Mouse (Mus musculus) WW6 (cell line): ENCODE measurements around the gene Mpzl2.

ENCODE experiments used
- DNase-seq: peaks from one replicate; pipeline ENCODE4 v3.0.0-alpha.2; 2013; ENCODE audit warnings: low read depth, low spot score

The Mpzl2 gene

GRCm38 (mm10) chr9:45039499-45039898 is at the start of gene Mpzl2:
Gene Mpzl2, plus strand, starts transcription at chr9:45039799.
- no peak for DNase-seq

GRCm38 (mm10) chr9:44991821-44992220 is 47.8 kb upstream of the Mpzl2 start:
- DNase-seq = no peak

DNA sequence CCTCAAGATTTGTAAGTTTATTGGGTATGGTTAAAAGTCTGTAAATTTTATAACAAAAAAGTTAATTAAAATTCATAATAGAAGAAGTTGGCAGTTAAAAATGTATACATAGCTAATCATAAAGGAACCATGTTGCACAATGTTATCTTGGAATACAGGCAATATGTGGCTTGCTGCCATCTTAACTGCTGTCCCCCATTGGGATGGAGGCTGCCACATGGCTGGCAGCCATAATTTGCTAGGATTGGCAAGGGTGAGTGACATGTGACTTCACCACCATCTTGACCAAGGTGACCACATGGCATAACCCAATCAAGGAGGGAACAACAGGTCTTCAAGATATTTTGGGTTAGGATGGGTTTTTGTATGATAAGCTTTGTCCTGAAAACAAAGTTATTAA is 47.3 kb upstream of the Mpzl2 start:
- no peak for DNase-seq

- no peak for DNase-seq
These were observed 46.3 kb upstream of the Mpzl2 start for GRCm38 (mm10) chr9:44993268-44993667.

- DNase-seq = no peak
These were observed 44.6 kb upstream of the Mpzl2 start for GRCm38 (mm10) chr9:44994962-44995361.

DNA sequence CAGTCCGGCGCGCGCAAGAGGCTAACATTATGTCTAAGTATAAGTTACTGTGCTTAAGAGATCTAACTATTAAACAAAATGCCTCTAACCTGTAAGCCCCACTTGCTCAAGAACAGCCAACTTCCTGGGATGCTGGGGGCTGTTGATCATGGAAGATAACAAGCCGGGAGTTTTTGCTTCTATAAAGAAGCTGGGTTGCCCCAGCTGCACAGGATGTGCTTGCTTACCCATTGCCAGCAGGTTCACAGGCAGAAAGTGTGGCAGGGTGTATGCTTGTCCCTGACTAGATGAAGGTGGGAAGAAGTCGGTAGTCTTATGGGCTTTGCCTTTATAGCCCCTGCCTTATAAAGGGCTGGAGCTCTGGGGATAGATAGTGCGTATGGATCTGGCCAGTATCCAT is 43.0 kb upstream of the Mpzl2 start:
- no peak for DNase-seq

- no peak for DNase-seq
These were observed 41.5 kb upstream of the Mpzl2 start for GRCm38 (mm10) chr9:44998138-44998537.

DNA sequence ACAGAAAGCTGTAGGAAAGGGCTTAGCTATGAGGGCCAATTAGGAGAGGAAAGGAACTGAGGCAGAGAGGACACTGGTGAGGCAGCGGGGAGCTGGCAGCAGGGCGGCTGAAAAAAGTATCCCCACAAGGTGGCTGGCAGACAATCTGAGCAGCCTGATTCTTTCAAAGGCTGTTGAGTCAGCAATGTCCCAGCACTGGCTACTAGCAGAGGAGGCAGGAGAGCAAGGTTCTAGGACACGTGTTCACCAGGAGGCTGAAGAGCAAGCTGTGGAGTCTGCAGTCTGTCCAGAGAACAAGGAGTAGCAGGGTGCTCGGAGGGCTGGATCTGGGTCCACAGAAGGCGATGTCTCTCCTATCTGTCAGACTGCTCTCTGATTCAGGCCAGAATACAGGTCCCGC is 40.4 kb upstream of the Mpzl2 start:
- no peak for DNase-seq

- no peak for DNase-seq
These were observed 39.8 kb upstream of the Mpzl2 start for GRCm38 (mm10) chr9:44999776-45000175.

DNA sequence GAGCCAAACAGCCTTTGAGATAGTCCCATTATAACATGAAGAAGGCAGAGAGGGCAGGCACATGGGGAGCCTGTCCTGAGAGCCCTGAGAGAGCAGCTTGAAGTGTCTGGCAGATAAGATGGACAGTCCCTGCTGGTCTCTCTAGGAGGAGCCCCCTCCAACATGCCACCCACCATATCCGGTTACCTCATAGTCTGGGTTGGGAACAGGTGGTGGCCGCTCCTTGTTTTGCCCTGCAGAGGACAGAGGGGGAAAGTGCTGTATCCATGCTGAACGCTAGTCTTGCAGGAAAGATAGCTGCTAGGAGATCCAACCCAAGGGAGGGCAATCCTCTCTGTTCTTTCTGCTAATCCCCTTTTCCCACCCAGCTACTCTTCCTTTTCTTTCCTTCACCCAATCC is 39.4 kb upstream of the Mpzl2 start:
- no peak for DNase-seq

DNA sequence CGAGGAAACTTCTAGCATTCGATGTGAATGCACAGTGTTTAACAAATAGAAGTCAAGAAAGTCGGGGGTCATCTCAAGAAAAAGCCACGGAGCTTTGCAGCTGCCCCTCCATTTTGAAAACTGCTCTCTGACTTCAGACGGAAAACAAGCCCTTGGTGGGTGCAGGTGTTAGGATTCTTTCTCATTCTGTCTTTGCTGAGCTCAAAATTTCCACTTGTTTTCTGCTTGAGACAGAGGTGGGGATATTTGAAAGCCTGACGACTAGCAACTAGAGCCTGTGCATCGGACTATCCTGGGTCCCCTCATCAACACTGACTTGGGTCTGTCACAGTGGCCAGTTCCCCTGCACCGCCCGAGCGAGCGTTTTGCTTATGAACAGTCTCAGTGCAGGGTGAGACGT is 32.2 kb upstream of the Mpzl2 start:
- DNase-seq = no peak

- DNase-seq = no peak
These were observed 31.3 kb upstream of the Mpzl2 start for GRCm38 (mm10) chr9:45008342-45008741.

DNA sequence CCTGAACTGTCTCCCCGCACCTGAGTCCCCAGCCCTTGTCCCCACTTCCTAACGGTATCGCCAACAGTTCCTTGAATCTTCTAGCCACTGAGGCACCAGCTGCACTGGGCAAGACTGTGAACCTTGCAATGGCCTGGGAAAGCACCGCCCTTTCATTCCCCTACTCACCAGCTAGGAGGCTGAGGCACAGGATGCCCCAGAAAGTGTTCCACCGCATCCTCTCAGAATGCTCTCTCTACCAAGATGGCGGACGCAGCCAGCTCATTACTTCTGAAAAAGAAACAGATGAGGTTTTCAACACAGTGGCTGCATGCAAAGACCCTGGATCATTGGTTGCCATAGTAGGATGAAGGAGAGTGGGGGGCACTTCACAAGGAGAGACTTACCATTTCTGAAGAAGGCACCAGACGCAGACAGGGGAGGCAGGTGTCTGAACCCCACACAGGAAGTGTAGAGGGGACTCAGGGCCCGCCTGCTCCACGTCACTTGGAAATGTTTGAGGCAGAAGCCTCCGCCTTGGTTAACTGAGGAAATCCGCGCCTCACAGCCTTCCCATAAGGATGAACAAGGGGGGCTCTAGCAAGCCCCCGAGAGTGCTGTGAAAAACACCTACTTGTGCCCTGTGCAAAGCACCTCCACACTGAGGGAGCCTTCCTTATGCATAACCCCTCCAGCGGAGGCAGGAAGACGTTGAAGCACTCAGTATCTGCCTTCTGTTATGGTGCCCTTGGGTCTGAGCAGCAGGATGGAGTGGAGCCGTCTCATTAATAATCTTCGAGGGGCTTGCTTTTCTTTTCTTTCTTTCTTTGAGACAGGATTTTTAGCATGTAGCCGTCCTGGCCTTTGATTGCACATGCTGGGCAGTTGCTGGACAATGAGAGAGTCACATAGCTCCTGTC is 30.2 kb upstream of the Mpzl2 start, which contains the start of gene Cd3e:
Cd3e (minus strand) TSS at position 448 of the 899 bp plus-strand sequence.
- no peak for DNase-seq

- DNase-seq = no peak
These were observed 29.1 kb upstream of the Mpzl2 start for GRCm38 (mm10) chr9:45010461-45010860.

- no peak for DNase-seq
These were observed 28.3 kb upstream of the Mpzl2 start for GRCm38 (mm10) chr9:45011291-45011690.

DNA sequence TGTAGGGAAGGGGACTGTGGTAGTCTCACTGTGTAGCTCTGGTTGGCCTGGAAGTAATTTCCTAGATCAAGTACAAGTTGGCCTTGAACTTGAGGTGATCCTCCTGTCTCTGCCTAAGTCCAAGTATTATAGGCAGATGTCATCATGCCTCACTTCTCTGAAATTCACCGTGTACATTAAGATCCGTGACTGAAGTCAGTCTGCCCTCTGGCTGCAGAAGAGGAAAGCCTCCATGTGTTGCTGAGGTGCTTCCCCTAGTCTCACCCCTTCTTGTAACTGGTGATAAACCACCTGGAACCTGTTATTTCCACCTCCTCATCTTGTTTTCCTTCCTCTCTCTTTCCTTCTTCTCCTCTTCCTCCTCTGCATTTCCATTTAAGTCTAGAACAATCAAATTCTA is 24.7 kb upstream of the Mpzl2 start:
- no peak for DNase-seq

DNA sequence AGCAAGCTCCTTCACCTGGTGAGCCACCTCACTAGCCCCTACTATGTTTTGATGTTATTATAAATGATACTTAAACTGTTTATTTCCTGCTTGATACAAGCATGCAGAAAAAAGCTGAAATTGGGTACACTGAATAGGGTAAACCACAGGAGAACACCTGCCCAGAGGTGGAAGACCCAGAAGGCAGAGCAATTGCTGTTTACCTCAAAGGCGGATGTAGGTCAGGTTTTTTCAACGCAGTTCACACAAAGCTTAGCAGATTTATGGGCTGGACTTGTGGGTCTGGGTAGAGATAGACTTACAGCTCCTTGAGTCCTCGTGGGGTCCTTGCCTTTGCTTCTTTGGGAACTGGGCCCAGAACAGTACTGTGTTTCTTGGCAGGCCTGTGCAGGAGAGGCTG is 23.8 kb upstream of the Mpzl2 start:
- DNase-seq = no peak

DNA sequence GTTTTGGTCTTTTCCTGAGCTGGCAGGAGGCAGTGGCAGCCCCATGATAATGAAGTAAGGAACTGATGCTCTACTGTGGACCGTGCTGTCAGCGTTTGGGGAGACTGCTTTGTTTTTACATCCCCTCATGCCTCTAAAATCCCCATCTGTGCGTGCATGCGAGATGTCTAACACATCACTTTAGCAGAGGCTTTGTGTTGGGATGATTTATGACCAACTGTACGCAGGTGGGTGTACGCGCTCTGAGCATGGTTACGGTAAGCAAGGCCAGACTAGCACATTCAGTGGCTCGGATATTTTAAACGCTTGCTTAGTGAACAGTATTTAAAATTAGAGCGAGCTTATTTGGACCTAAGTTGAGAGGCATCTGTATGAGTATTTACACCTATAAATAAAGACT is 21.6 kb upstream of the Mpzl2 start:
- no peak for DNase-seq

GRCm38 (mm10) chr9:45022800-45023199 is 16.8 kb upstream of the Mpzl2 start:
- DNase-seq = no peak

DNA sequence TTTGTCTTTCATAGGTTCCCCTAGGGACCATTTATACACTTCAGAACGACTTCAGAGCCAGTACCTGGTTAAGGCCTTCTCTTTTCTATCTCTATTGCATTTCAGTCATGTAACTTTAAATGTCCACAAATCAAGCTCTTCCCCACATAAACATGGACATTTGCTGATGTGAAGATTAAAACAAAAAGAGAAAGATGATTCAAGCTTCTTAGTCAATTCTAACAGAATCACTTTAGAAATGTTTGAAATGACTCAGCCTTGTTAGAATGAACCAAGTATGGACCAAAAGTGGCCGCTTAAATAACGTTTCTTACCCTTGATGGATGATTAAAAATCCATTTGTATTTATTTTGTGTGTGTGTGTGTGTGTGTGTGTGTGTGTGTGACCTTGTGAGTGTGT is 16.0 kb upstream of the Mpzl2 start:
- DNase-seq = no peak

- DNase-seq = no peak
These were observed 15.4 kb upstream of the Mpzl2 start for GRCm38 (mm10) chr9:45024187-45024586.

- no peak for DNase-seq
These were observed 12.2 kb upstream of the Mpzl2 start for GRCm38 (mm10) chr9:45027376-45027775.

DNA sequence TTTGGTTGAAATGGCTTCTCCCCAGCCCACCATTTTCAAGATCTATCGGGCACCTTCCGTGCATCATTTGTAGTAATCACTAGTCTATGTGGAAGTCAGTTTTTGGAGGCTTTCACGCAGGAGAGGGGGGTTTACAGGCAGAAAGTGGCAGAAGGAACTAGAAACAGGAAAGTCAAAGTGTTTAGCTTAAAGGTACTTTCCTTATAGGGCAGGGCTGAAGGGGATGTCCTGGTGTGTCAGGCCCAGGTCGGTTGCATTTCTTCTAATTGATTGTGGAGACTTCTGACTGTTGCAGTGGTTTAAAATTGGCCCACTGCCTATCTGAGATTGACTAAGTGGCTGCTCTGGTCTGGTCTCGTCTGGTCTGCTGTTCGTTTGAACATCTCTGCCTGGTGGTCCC is 9.3 kb upstream of the Mpzl2 start:
- no peak for DNase-seq

- no peak for DNase-seq
These were observed 7.3 kb upstream of the Mpzl2 start for GRCm38 (mm10) chr9:45032261-45032660.
